Mouse (Mus musculus) embryo, embryonic 10 days (tissue): ENCODE results near the gene 0610010K14Rik.

ENCODE experiments used
- DNase-seq: peaks from one replicate; pipeline ENCODE4 v3.0.0-alpha.2; 2015; ENCODE audit warnings: low spot score

Gene 0610010K14Rik

DNA sequence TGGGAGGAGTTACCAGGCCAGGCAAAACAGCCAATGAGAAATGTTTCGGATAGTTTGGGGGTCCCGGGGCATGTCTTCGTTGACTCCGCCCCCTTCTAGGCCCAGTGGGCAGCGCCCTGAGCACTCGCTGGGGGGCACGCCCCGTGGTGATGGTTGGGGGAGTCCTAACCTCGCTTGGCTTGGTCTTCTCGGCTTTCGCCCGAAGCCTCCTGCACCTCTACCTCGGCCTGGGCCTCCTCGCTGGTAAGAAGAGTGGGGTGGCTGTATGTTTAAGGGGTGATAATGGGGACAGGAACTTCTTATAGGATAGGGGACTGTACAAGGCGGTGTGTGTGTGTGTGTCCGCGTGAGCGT, 22.9 kb downstream of the 0610010K14Rik start:
- no peak for DNase-seq

DNA sequence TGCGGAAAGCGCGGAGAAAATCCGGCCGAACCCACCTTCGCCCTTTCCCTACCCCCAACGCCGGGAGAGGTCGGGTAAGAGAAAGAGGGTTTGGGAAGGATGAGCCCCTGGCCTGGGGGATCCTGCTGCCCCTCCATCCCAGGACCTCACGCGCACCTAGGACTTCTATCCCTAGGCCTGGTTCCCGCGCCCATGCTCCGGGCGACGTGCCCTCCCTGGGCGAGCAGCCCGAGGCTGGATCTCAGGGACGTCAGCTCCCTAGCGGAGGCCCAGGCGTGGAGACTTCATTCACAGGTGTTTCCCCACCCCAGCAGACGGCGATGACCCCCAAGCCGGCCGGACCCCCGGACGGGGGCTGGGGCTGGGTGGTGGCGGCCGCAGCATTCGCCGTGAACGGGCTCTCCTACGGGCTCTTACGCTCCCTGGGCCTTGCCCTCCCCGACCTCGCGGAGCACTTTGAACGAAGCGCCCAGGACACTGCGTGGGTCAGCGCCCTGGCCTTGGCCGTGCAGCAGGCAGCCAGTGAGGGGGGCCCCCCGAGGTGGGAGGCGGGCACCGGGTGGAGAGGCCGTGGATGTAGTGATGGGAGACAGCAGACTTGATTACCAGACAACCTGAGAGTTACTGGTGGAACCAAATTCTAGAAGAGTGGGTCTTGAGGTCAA, 23.4 kb downstream of the 0610010K14Rik start:
- DNase-seq, result no peak

DNA sequence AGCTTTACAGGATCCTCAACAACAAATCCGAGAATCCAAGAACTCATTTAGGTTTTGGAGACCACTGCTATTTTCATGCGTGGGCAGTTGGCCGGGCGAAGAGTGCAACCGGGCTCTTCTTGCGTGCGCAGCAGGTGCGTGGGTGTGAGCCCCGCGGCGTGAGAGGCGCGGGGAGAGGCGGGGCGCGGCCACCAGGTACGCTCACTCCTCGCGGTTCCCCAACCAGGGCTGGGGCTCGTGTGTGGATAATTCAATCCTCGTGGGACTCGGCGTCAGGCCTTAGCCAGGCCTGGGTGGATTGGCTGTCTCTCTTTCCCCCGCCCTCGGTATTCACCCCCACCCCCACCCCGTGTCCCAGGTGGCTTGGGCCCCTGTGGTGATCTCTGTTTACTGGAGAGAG, 24.0 kb downstream of the 0610010K14Rik start:
- DNase-seq, result no peak

DNA sequence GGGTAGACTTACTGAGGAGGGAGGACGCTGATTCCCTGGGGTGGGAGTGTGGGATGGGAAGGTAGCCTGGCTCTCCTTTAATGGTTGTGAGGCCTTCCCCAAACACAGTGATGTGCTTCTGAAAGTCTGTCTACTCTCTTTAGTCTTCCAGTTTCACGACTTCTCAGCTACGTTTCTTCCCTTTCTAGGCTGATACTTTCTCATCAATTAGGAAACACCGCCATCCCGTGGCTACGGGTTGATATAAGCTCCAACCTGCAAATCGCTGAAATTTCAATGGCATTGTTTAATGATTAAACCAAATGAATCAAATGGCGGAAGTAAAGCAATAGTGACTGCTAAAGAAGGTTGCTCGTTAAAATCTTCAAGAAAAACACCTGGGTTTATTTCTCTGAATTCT, 24.8 kb downstream of the 0610010K14Rik start:
- DNase-seq, result peak; percentile 85

DNA sequence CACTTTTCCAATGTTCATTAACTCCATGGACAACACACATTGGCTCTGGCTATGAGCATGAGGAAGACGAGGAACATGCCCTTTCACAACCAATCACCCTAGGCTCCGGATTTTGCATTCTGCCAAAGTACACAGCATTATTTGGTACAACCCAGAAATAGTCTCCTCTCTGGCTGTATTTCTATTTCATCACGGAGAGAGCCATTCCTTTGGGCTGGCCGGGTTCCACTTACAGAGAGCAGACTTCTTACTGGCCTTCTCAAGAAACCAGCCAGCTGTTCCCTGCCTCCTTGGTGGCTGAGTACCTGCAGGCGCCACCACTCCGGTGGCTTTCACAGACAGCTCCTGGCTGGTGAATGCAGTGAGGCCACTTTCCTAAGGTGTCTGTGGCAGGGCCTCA, 25.3 kb downstream of the 0610010K14Rik start, which contains the start of gene Slc16a11:
Gene Slc16a11, plus strand, starts transcription at position 330 of the 400 bp plus-strand sequence.
- DNase-seq, result no peak

DNA sequence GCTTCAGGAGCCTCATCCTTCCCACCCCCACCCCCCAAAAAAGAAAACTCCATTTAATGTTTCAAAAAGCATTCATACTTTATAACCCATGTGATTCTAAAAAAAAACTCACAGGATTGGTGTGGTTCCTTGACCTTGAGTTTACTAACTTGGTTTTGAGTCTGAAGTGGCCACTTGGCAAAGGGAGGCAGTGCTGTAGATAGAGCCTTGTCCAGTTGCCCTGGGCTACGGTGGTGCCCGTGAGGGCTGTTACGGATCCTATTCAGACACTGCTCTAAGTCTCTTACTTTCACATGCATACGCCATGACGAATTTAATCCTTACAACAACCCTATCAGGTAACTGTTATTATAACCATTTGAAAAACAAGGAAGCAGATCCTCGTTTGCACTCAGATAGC, 25.7 kb downstream of the 0610010K14Rik start:
- DNase-seq, result no peak

DNA sequence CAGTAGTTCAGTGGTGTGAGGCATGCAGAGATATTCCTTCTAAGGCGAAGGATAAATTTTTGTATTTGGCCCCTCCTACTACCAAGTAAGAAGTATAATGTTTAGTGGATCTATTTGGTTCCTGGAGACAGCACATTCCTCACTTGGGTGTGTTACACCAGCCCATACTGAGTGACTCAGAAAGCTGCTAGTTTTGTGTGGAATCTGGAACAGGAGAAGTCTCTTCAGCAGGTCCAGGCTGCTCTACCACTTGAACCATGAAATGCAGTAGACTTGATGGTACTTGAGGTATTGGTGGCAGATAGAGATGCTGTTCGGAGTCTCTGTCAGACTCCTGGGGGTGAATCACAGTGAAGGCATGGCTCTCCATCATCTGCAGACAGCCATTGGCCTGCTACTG, 27.0 kb downstream of the 0610010K14Rik start:
- DNase-seq, result no peak

DNA sequence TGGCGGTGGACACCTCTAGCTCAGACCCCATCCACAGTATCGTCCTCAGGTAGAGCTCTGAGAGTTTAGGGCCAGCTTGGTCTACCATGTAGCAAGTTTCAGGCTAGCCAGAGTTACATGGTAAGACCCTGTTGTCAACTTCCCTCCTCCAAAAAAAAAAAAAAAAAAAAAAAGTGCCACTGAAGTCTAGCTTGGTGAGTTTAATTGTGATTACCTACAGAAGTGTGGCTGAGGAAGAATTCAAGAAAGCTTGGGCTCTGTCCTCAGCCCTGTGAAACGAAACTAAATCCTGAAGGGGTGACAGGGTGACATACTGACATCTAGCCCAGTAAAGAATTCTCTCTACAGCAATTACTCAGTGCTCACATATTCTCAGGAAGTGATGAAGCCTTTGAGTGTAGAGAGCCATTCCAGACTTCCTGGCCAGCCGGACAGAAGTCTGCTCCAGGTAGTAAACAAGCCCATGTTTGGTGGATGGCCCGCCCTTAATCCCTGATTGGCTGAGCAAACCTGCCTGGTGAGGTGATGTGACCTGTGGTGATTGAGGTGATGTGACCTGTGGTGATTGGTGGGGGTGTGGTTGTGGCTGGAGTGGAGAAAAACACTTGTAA, 28.8 kb downstream of the 0610010K14Rik start:
- DNase-seq, result no peak

DNA sequence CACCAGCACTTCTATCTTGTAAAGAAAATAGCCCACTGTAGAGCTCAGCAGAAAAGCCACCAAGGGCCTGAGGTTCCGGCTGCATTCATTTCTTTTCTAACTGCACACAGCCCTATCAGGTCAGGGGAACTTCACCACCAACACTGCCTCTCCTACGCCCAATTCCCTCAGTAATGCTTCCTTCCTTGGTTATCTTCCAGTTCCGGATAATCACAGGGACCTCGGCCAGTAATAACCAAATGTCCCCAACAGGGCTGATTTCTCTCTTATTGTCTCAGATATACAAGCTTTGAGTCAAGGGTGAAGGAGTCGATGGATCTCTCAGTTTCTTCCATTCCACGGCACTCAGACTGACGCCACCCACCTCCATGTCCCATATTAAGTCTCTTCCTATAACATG, 30.4 kb downstream of the 0610010K14Rik start:
- DNase-seq, result no peak

DNA sequence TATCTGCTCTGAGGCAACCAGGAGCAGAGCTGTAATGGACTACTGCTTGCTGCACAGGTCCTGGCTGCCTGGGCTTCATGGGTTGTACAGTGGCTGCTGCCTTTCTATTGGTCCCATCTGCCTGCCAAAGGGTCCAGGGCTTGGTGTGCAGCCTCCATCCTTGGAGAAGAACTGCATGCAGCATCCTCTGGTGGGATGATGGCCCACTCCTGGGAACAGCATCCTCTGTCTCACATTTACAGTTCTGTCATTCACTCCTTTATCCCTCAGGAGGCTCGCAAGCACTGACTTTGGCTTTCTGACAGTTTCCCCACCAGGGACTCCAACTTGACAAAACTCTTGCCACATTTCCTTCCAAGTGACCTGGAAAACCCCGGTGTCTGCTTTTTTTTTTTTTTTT, 30.9 kb downstream of the 0610010K14Rik start:
- no peak for DNase-seq

DNA sequence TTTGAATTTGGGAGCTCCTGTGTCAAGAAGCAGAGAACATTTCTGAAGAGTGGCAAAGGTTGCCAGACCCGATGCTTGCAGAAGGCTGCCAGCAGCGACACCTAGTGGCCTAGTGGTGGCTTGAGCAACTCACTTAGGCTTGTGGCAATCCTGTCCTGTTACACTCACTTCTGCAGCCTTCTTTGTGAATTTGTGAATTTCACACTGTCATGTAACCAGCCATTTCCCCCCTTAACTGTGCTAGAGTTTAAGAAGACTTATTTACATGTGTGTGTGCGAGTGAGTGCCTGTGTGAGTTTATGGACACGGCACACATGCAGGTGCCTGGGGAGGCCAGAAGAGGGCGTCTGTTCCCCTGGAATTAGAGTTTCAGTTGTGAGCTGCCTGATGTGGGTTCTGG, 36.0 kb downstream of the 0610010K14Rik start:
- peak; percentile 93 for DNase-seq

DNA sequence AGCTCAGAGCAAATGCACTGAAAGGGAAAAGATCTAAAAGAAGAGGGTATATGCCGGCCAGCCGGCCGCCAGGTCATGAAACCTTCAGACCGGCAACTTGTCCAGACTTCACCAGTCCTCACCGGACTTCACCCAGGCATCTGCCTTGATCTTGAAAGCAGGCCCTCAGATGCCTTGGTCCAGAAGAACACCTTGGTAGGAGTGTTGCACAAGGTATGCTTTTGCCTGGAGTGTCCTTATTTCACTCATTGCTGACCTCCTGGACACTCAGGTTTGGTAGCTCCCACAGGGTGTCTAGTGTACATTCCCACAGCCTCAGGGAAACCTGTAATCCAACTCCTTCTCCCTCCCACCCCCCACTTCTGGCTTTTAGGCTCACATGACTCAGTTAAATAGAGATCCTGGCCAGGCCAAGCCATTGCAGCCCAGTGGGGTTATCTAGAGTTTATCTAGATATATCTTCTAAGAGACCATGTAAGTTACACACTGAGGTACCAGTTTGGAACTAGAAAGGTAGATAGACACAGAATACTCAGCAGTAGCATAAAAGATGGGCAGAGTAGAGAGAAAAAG, 37.6 kb downstream of the 0610010K14Rik start:
- no peak for DNase-seq

DNA sequence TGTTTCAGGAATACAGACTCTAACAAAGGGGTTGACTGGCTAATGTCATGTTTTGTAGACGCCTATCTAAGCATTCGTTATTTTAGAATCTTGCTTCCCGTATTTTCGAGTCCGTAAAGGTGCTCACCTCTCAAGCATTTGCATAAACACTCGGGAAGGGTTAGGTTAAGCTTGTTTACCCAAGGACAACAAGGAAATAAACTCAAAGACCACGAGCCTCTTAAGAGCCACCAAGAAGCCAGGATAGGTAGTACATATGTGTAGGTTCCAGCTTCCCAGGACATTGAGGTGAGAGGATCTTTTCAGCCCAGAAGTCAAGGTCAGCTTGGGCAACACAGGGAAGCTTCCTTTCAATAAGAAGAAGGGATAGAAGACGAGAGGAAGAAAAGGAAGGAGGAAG, 38.6 kb downstream of the 0610010K14Rik start:
- DNase-seq, result no peak

DNA sequence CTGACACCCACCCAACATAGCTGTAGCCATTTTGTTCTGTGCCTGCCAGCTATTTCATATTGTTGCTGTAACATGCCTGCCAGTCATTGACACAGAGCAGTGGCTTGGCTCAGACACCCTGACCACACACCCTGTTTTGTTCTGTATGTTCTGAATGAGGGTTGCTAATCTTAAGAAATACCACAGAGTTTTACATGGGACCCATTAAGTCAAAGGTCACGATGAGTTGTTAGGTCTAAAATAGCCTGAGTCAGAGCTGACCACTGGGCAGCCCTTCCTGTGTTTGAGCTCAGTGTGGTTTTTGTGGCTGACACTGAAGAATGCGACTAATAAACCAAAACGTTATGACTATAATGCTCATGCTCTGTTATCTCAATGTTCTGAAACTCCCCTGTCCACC, 39.4 kb downstream of the 0610010K14Rik start:
- no peak for DNase-seq

DNA sequence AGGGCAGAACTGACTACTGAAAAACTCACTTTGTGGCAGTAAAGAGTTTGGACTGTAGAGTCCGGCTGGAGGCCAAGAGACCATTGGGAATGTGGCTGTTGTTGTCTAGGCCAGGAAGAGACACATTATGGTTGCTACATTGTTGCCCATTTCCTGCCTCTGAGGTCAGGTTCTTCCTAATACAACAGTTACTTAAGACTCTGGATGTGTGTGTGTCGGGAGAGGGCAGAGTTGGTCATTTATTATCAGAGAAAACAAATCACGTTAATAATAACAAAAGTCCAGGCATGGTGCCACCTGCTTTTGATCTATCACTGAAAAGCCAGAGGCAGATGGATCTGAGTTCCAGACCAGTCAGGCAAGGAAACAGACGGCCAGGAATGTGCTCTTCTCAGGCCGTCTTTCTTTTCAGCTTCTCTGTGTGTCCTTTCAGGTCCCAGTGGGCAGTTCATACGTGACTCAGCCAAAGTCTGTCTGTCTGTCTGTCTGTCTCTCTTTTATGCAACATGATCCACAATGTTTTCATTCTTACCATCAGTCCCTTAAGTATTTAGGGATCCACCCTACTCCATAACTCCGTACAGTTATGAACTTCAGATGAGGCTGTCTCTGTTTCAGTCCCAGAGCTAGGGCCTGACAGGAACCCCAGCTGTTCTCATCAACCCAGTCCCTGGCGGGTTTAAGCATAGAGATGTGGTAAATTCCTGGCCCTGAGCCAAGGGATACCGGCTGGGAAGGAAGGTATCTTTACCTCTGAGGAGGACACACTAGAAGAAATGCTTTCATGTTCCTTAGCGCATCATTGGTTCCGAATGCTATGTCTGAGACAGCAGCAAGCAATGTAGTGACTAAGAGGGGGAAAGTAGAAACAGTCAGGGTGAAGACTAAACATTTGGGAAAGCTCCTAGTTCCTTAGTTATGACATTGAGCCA, 44.1 kb downstream of the 0610010K14Rik start:
- DNase-seq, result peak; percentile 11

DNA sequence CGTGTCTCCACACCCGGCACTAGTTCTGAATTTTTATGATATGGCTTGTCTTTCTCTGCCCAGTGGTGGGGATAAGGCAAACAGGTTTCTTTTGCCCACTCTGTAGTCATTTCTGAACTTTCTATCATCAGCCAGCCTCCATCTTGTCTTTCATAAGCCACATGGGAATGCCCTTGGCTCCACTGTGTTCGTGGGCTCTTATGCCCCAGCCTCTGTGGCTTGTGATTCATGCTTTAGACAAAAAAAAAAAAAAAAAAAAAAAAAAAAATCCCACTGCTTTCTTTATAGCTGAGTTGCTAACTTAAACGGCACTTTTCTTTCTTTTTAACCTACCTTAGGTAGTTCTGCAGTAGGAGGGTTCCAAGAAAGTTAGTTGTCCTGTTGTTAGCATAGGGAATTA, 45.6 kb downstream of the 0610010K14Rik start:
- no peak for DNase-seq

DNA sequence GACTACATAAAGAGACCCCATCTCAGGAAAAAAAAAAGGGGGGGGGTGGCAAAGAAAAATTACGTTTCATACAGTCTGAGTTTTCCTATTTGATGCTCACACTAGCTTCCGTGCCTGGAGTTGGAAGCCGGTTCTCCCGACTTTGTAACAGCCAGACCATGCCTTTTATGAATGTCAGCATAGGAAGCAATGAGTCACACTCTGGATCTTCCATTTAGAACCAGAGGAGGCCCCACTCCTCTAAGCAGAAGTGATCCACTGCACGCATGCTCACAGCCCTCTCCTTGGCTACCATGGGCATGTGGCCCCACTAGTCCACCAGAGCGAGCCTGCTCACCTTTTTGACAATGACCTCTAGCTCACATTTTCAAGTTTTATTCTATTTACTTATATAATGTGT, 46.5 kb downstream of the 0610010K14Rik start:
- DNase-seq, result no peak

DNA sequence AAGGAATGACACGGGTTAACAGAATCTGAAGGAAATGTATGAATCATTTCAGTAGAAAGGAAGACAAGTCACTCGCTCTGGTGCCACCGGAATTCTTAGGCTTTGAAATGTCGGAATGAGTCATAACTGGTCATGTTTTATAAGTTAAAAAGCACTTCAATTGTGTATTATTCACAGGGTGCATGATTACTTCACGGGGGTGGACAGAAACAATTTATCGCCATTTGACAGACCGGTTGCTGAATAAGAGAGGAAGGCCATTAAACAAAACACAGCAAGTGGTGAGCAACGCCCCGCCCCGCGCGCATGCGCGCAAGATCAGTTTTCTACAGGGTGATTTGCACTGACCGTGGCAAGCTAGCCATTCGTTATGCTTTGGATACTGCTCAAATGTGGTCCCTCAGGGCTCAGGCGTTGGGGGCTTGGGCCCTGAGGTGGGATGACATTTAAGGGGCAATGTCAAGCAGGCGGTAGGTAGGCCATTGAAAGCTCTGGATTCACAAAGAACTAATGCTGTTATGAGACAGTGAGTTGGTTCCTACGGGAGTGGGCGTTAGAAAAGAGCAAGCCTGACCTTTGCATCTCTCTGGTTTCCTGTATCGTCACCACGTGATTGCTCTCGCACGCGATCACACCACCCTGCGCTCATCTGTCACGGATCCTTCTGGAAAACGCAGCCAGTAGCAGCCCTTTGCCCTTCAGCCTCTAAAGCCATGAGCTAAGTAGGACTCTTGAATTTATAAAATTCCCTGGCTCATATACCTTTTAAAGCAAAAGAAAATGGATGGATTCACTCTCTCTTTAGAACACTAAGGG, 48.2 kb downstream of the 0610010K14Rik start:
- DNase-seq, result no peak
